Mouse (Mus musculus) lung, adult 2 months (tissue): ENCODE results near the gene Apex1. TPM values are rescaled to one million over a fixed set of nuclear protein-coding genes. Genes with fewer than 3 reads are reported as not detected.
A peak's percentile ranks its signal among the peaks of the same experiment; 100 is the strongest.

ENCODE experiments used
- DNase-seq: peaks from one replicate; pipeline ENCODE4 v3.0.0; 2022
- H3K4me1 ChIP-seq: fragments of 200-500 bp; 2 replicates; pipeline ENCODE4 v1.6.1; 2011; ENCODE audit warnings: low read length; ENCODE audit not compliant: control insufficient read depth, insufficient read depth
- H3K4me3 ChIP-seq: fragments of 200-500 bp; replicated peaks from 2 replicates; pipeline ENCODE3; 2011; ENCODE audit warnings: low read depth, mild to moderate bottlenecking, control low read depth, low read length; ENCODE audit errors: extremely low read depth
- CTCF ChIP-seq: fragments of 200-500 bp; IDR thresholded peaks from 2 replicates; pipeline ENCODE4 v1.5.1; 2011; ENCODE audit warnings: mild to moderate bottlenecking, low read length, control low read depth; ENCODE audit not compliant: insufficient read depth
- POLR2A ChIP-seq: fragments of 200-500 bp; IDR thresholded peaks from 2 replicates; pipeline ENCODE4 v1.6.1; 2011; ENCODE audit warnings: low read depth, mild to moderate bottlenecking, control low read depth, low read length, borderline replicate concordance; ENCODE audit errors: extremely low read depth
- WGBS: fragments of 180-500 bp; shearing (Covaris S2); methylation state at CpG from one replicate; pipeline ENCODE4 v1.1.7; 2018; 5-methylcytosine and 5-hydroxymethylcytosine counted together
- polyA plus RNA-seq: library from polyadenylated mRNA; depleted of rRNA; stranded (reverse); fragments of >200 nt; gene quantifications from 2 replicates; pipeline ENCODE4 v1.2.3, GENCODE M21; 2012; rRNA removed

The Apex1 gene
- 12.0 and 23.2 TPM in 2 replicates for polyA plus RNA-seq

DNA sequence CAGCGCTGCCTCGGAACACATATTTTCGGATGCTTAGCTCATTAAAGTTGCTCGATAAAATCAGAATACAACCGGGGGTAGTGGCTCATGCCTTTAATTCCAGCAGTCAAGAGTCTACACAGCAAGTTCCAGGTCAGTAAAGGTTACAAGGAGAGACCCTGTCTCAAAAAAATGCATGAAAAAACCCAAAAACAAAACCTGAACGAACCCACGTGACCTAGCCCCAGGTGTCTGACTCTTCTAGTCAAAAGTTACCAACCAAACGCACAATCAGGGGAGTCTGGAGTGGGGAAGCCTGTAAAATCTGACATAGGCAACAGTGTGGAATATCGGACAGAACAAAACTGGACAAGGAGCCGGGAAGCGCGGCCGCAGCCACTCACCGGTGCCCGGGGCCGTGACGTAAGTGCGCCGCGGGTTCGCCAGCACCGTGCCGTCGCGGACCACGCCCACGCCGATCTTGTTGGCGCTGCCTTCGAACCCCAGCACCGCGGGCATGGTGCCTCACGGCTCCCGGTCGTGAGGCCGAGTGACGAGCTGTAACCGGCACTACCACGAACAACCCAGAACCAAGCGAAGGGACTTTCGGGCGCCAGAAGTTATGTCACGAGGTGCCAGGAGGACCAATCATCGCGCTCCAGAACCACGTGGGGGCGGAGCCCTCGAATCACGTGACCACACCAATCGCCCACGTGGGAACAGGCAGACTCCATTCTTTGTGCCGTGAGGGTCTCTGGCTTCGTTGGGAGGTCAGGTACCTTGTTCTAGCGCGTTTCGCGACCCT, at the start of gene Apex1, which contains the start of gene Osgep:
Gene Apex1 (plus strand): TSS at position 688 of the 784 bp plus-strand sequence.
Gene Osgep (minus strand): TSS at position 613 of the 784 bp plus-strand sequence.
- under 1% methylated on average over 57 of the region's 57 CpGs for WGBS
- H3K4me1 ChIP-seq = no peaks in the 10 kb centered on the region
- H3K4me3 ChIP-seq = peak within 1 kb of the TSS; percentile 60
- DNase-seq = peak; percentile 97
- TF ChIP-seq CTCF (no peak), POLR2A (peak; percentile 84; the same call in 1 of the 2 replicates)

DNA sequence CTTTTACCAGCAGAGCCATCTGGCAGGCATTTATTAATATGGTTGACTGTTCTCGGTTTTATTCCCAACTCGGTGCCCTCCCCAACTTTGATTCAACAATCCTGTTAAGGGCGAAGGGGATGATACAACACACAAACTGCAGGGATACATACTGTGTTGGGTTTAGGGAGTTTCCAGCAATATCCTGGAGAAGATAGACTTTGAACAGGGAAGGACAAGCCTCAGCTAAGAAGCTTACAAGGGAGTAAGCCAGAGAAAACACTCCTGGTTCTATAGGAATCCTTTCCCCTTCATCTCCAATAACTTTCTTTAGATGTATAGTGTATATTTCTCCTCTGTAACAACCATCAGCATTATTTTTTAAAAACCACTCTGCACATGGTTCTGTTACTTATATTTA, 49.6 kb upstream of the Apex1 start:
- Histone ChIP-seq H3K4me1 (no peaks in the 10 kb centered on the region), H3K4me3 (no peak overlapping the region)
- WGBS = 92% methylated on average over 3 of the region's 3 CpGs
- no peak for DNase-seq
- TF ChIP-seq CTCF (no peak), POLR2A (no peak)

DNA sequence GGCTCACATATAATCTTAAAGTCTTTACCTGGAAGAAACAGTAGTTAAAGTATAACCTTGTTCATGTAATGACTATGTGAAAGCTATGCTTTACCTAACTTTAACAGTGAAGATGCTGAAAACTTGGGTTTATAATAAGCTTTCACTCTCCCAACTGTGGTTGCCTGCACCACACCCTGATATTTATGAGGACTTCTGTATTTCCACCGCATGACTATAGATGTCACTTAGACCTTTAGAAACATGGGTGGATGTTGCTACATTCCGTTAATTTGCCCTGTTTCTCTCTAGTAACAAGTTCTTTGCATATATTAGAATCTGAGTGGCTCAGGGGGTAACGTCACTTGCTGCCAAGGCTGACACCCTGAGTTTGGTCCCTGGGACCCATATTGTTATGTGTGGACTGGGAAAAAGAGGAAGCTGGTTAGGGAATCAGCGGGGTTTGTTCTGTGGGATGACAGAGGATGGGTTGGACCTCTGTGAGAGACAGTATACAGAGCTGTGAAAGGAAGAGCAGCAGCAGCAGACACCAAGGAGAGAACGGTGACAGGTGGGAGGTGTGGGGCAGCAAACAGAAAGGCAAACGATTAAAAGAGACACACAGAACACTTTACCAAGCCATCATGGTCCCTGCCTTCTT, 49.1 kb upstream of the Apex1 start:
- no peaks in the 10 kb centered on the region for H3K4me1 ChIP-seq
- 72% methylated on average over 6 of the region's 6 CpGs for WGBS
- TF ChIP-seq CTCF = no peak
- TF ChIP-seq POLR2A = no peak
- no peak for DNase-seq
- H3K4me3 ChIP-seq = no peak overlapping the region

GRCm38 (mm10) chr14:50876236-50876950, 48.4 kb upstream of the Apex1 start:
- Histone ChIP-seq H3K4me3 (no peak overlapping the region), H3K4me1 (no peaks in the 10 kb centered on the region)
- DNase-seq = no peak
- 79% methylated on average over 6 of the region's 6 CpGs for WGBS
- TF ChIP-seq CTCF = no peak
- no peak for TF ChIP-seq POLR2A

DNA sequence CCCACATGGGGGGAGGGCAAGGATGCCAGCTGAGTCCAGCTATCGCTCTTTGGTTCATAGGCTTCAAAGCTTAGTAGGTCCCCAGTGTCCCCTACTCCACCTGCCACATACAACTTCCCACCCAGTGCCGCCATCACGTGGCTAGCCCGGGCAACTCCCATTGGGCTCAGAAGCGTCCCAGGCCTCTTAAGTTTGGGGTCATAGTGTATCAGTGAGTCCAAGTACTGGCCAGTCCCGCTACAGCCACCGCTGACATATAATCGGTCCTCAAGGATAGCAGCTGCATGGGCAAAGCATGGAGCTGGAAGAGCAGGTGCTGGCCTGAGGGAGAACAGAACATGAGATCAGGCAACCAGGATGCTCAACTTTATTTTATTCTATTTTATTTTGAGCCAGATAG, 33.1 kb upstream of the Apex1 start:
- Histone ChIP-seq H3K4me1 (peaks cover 7% of the 10 kb centered on the region; the same call in 1 of the 2 replicates), H3K4me3 (no peak overlapping the region)
- no peak for TF ChIP-seq CTCF
- no peak for TF ChIP-seq POLR2A
- no peak for DNase-seq
- WGBS = 96% methylated on average over 8 of the region's 8 CpGs

GRCm38 (mm10) chr14:50892091-50892490, 32.7 kb upstream of the Apex1 start:
- no peak for DNase-seq
- TF ChIP-seq CTCF (no peak), POLR2A (no peak)
- Histone ChIP-seq H3K4me1 (peaks cover 7% of the 10 kb centered on the region; the same call in 1 of the 2 replicates), H3K4me3 (no peak overlapping the region)
- 67% methylated on average over 7 of the region's 7 CpGs for WGBS

GRCm38 (mm10) chr14:50892541-50893459, 32.0 kb upstream of the Apex1 start:
- Histone ChIP-seq H3K4me3 (no peak overlapping the region), H3K4me1 (peaks cover 7% of the 10 kb centered on the region; the same call in 1 of the 2 replicates)
- TF ChIP-seq CTCF (no peak), POLR2A (no peak)
- peak; percentile 36 for DNase-seq
- 46% methylated on average over 22 of the region's 22 CpGs for WGBS

DNA sequence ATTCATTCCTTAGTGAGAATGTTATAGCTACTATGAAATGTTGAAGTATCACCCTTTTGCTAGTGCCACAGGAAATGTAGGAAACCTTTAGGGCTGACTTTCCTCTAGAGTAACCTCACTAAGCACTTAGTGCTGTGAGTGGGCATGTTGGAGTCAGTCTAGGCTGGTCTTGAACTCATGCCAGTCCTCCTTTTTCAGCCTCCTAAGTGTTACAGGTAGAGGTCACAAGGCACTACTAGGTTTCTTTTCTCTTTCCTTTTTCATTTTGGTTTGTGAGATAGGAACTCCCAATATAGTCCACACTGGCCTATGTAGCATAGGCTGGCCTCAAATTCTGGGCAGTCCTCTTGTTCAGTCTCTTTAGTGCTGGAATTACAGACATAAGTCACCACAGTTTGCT, 29.4 kb upstream of the Apex1 start:
- DNase-seq = no peak

More for the DNA sequence above, 29.4 kb upstream of the Apex1 start:
- Histone ChIP-seq H3K4me3 (no peak overlapping the region), H3K4me1 (peaks cover 7% of the 10 kb centered on the region; the same call in 1 of the 2 replicates)
- TF ChIP-seq CTCF (no peak), POLR2A (no peak)
